Mouse (Mus musculus) left cerebral cortex, postnatal 36 days (tissue): ENCODE data around the gene Fpgs. TPM values are rescaled to one million over a fixed set of nuclear protein-coding genes. Genes with fewer than 3 reads are reported as not detected.
A peak's percentile ranks its signal among the peaks of the same experiment; 100 is the strongest.

ENCODE experiments used
- DNase-seq, 2 experiments: peaks; one replicate each; pipeline ENCODE4 v3.0.0; 2021 to 2022; ENCODE audit warnings: low spot score in 2 of 2, mixed read lengths in 1 of 2
- intact Hi-C: fragments of 180-260 bp; cut with DNase I; formaldehyde crosslinking; loops from one replicate; pipeline ENCODE4 v1.15.1; 2025
- total RNA-seq, 2 experiments: library from RNA; stranded (reverse); gene quantifications; 2 replicates each; pipeline ENCODE4 v1.2.3; 2021

Fpgs gene
- total RNA-seq, 2 experiments from 2014 or later: 6.0 to 10.5 TPM

DNA sequence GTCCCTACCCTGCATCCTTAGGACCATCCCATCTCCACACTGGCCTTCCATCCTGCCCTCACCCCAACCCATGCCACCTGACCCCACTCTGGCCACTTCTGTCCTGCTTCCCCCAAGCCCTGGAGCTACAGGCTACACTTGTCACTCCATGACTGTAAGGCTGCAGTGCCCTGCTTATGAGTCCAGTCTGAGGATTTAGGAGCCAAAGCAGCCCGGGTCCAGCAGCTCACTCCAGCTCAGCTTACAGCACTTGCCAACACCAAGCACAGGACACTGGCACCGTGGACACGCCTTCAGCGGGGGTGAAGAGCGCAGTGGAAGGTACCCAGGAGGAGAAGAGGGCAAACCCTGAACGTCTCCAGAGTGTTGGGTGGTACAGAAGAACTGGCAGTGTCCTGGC lies 3.0 kb upstream of the Fpgs start:
- intact Hi-C loops: no loop called here
- no peak for DNase-seq

- DNase-seq: no peak
- intact Hi-C loops: no loop called here
These were observed 1.1 kb upstream of the Fpgs start for GRCm38 (mm10) chr2:32705018-32705417.

- intact Hi-C loops: no loop called here
- no peak for DNase-seq
These were observed 899 bp downstream of the Fpgs start for GRCm38 (mm10) chr2:32703046-32703445.

DNA sequence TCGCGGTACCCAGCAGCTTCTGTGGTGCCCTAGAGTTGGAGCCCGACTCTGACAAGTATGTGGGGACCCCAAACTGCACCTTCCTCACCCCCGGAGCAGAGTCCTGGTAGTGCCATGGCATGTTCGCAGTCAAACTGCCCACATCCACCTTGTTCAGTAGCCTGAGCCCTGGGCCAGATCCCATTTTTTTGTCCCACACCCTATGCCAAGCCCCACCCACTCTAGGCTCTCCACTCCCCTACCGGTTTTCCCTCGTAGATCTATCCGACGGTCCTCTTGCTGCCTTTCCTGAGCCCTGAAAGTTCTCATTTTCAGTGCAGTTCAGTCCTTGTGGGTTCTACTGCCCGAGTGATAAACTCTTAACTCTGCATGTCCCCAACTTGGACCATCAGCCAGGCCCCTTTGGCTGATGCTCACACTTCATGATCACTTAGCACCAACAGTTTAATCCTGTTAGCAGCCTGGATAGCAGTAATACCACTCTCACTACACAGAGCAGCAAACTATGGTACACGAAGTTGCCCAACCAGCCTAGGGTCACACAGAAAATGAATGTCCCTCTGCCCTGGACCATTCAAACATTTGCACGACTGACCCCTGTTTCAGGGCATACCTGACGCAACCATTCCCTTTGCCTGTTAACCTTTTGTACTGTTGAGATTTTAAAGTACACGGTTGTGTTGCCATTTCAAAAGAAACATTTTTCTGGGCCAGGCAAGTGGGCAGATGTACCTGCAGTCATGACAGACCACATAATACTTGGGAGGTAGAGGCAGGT lies 2.8 kb downstream of the Fpgs start:
- intact Hi-C loops: no loop called here

DNA sequence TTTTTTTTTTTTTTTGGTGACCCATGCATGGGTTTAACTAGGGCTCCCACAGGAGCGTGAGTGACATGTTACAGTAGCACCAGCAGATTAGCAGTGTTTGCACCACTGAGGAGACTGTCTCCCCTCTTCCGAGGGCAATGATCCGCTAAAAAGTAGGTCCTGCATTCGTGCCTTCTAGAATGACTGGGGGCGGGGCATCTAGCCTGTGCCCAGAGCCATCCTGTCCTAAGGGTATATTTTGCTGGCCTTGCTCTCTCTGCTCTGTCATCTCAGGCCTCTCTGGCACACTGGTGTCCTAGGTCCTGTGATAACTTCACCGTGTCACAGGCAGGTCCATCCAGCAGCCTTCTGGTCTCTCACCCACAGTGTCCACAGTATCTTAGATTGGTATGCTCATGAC lies 4.3 kb downstream of the Fpgs start:
- no peak for DNase-seq
- intact Hi-C loops: no loop called here

More for the DNA sequence above, 2.8 kb downstream of the Fpgs start:
- no peak for DNase-seq

DNA sequence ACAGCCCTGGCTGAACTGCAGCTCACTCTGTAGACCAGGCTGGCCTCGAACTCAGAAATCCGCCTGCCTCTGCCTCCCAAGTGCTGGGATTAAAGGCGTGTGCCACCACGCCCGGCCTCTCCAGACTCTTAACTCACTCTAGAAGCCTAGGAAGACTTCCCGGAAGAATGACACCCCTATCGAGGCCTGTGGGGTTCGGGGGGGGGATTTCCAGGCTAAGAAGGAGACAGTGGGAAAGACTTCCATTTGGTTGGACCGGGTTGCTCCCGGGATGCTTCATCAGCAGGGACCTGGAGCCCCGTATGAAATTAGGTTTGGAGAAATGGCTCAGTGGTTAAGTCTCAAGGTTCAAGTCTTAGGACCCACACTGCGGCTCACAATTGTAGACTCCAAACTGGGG lies 9.3 kb downstream of the Fpgs start:
- no peak for DNase-seq
- intact Hi-C loops: loop anchor here (1.0 to 5.0 kb wide), 2 partner anchors 17 to 107 kb away; partner anchors contain the start of gene St6galnac4

DNA sequence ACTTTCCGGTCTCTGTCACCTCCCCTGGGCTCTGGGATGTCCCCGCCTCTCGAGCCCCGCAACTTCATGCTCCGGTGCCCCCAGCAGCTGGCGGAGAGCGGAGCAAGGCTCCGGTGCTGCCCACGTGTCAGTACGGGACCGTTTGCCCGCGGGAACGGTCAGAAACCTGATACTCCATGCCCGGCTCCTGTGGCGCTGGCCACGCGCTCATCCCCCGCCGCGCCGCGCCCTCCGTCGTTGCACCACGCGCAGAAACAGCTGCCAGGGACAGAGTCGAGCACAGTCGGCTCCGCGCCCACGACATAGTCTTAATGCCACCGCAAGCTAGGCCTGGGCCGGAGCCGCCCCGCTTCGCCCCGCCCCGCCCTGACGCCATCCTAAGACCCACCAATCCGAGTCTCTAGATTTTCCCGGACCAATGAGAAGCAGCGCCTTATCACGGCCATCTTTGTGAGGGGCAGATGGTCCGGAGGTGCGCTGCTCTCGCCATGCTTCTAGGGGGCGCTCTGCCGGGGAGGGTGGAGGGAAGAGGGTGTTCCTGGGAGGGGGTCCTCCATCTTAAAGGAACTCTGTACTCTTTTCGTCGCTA lies 10.0 kb downstream of the Fpgs start:
- intact Hi-C loops: loop anchor here (1.0 to 5.0 kb wide), 2 partner anchors 17 to 107 kb away; partner anchors contain the start of gene St6galnac4
- DNase-seq: peak; percentile 92 to 93

- intact Hi-C loops: loop anchor here (5.0 kb wide), 1 partner anchor 106 kb away; the partner anchor contains the start of gene St6galnac4
- no peak for DNase-seq
These were observed 10.7 kb downstream of the Fpgs start for GRCm38 (mm10) chr2:32693282-32693681.

- intact Hi-C loops: loop anchor here (5.0 kb wide), 1 partner anchor 105 kb away; the partner anchor contains the start of gene St6galnac4
- no peak for DNase-seq
These were observed 11.4 kb downstream of the Fpgs start for GRCm38 (mm10) chr2:32692496-32692895.

- intact Hi-C loops: loop anchor here (5.0 kb wide), 1 partner anchor 104 kb away; the partner anchor contains the start of gene St6galnac4
- DNase-seq: no peak
These were observed 12.9 kb downstream of the Fpgs start for GRCm38 (mm10) chr2:32691041-32691440.

DNA sequence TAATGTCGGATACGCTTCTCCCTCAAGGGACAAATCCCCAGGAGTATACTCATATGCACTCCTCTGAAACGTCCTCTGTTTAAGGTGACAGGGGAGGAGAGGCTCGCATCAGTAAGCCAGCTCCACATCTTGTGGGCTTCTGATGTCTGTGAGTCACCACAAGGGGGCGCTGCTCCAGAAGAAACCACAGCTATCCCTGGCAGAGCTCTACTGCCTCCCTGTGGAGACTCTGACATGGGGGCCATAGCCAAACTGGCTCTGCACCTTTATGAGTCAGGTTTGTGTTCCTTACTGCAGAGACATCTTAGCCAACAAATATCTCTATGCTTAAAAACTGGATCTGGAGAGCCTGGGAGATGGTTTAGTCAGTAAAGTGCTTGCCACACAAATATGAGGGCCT lies 14.5 kb downstream of the Fpgs start:
- DNase-seq: peak; percentile 85 to 87
- intact Hi-C loops: loop anchor here (2.0 kb wide), 1 partner anchor 59 kb away; no protein-coding TSS in a partner anchor

- intact Hi-C loops: no loop called here
- no peak for DNase-seq
These were observed 16.4 kb downstream of the Fpgs start for GRCm38 (mm10) chr2:32687562-32687961.

GRCm38 (mm10) chr2:32686640-32687039 lies 17.3 kb downstream of the Fpgs start:
- intact Hi-C loops: no loop called here

DNA sequence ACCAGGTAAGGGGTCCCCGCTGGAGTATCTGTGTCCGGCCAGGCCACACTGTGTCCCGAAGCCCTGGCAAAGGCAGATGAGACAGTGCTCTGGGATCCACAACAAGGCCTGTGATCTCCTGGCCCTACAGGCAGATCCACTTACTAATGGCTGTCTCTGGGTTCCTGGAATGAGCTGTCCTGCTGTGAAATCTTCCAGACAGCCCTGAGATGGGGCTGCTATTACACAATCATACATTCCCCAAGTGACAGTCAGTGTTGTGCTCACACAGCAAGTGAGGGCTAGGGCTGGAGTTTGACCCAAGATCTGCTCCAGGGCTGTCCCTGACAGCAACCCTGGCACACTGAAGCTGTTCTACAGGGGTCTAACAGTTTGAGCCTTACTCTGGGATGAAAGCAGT lies 18.1 kb downstream of the Fpgs start:
- DNase-seq: no peak
- intact Hi-C loops: no loop called here

More at GRCm38 (mm10) chr2:32686640-32687039, 17.3 kb downstream of the Fpgs start:
- DNase-seq: no peak

- intact Hi-C loops: no loop called here
These were observed 19.1 kb downstream of the Fpgs start for GRCm38 (mm10) chr2:32684681-32685428.

GRCm38 (mm10) chr2:32683701-32684100 lies 20.2 kb downstream of the Fpgs start:
- intact Hi-C loops: no loop called here
- DNase-seq: no peak

More at GRCm38 (mm10) chr2:32684681-32685428, 19.1 kb downstream of the Fpgs start:
- DNase-seq: no peak

- intact Hi-C loops: no loop called here
- no peak for DNase-seq
These were observed 21.1 kb downstream of the Fpgs start for GRCm38 (mm10) chr2:32682721-32683417.

- intact Hi-C loops: no loop called here
These were observed 22.2 kb downstream of the Fpgs start for GRCm38 (mm10) chr2:32681754-32682153.

DNA sequence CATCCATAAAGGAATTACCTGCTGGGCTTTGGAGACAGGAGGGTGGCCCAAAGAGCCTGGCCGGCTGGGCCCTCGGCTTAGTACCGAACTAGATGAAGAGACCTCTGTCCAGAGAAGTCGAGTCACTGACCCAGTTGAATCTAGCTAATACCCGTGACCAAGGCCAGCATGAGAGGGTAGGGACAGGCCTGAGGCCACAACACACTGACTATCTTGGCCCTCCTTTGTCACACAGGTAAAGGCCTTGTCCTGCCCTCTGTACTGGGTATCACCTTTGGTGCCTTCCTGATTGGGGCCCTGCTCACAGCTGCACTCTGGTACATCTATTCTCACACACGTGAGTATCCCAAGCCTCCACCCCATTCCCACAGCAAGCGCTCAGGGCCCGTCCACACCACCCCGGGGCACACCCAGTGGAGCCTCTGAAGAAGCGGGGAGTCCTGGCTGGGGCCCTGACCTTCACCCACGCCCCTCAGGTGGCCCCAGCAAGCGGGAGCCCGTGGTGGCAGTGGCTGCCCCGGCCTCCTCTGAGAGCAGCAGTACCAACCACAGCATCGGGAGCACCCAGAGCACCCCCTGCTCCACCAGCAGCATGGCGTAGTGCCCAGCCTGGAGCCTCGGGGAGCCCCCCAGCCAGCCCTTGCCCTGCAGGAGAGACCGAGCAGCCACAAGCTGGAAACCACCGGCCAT lies 22.8 kb downstream of the Fpgs start:
- DNase-seq: no peak
- intact Hi-C loops: no loop called here

More at GRCm38 (mm10) chr2:32681754-32682153, 22.2 kb downstream of the Fpgs start:
- DNase-seq: no peak
